Mouse (Mus musculus): ENCODE data around the gene Prss36. TPM values are rescaled to one million over a fixed set of nuclear protein-coding genes. Genes with fewer than 3 reads are reported as not detected.

Gene Prss36
- total and polyA plus RNA-seq, 3 experiments: 8.2 to 24.8 (median 9.4) TPM

DNA sequence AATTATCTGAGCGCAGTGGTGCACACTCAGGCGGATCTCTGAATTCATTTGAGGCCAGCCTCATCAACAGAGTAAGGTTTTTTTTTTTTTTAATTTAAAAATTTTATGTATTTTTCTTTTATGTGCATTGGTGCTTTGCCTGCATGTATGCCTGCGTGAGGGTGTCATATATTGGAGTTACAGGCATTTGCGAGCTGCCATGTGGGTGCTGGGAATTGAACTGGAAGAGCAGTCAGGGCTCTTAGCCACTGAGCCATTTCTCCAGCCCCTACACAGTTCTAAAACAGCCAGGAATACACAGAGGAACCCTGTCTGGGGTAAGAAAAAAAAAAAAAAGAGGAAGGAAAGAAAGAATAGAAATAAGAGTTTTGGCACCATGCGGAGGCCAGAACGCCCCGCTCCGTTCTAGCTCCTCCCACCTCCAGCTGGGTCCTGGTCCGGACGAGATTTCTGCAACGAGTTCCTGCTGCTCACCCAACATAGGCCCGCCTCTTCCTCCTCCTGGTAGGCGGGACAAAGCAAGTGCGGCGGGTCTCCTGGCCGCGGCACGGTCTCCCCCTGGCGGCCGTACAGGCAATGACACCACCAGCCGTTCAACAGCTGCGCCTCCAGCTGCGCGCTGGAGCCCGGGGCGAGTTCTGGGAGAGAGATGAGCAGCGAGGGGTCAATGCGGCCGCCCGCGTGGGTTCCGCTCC is 11.3 kb downstream of the Prss36 start:
- DNase-seq: peak; percentile 97

DNA sequence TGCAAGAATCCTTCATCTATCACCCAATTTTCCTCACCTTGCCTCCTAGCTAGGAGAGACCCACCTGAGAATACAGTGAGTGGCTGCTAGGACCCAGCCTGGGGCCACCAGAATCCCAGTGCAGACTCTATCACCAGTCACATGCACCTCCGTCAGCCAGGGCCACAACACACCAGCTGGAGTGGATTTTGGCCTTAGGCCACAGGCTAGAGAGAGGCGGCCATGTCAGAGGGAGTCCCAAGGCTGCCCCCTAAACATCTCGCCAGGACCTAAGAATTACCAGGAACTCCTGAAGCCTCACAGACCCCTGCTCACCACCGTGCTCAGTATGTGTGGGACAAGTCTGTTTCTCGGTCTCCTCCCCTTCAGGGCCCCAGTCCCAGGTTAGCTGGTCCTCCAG is 12.4 kb downstream of the Prss36 start:
- DNase-seq: no peak

DNA sequence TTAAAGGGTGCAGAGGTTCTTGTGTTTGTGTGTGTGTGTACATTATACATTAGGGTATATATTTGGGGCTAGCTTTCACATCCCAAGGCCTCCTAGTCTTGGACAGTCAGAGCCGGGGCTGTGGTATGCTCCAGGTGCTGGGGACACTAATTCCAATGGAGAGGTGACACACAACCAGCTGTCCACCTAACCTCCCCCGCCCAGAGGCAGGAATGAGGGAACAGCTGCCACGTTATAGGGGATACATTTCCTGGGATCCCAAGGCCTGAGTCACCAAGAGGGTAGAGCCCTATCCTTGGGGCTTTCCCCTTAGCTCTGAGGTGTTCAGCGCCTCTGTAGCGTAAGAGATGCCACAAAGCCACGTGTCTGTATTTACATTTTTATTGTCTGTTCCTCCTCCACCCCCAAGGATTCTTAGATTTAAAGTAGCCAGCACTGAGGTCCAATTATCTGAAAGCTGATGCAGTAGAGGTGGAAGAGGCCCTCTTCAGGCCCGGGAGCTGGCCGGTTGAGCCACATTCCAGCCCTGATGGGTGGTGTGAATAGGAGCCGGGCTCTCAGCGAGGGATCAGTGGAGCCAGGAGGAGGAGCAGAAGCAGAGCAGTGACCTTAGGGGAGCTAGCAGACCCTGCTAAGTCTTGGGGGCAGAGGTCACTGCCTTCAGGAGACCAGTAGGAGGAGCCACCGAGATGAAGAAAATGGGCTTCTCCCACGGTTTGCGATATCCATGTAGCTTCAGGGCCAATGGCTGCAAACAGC is 14.1 kb downstream of the Prss36 start:
- no peak for DNase-seq

DNA sequence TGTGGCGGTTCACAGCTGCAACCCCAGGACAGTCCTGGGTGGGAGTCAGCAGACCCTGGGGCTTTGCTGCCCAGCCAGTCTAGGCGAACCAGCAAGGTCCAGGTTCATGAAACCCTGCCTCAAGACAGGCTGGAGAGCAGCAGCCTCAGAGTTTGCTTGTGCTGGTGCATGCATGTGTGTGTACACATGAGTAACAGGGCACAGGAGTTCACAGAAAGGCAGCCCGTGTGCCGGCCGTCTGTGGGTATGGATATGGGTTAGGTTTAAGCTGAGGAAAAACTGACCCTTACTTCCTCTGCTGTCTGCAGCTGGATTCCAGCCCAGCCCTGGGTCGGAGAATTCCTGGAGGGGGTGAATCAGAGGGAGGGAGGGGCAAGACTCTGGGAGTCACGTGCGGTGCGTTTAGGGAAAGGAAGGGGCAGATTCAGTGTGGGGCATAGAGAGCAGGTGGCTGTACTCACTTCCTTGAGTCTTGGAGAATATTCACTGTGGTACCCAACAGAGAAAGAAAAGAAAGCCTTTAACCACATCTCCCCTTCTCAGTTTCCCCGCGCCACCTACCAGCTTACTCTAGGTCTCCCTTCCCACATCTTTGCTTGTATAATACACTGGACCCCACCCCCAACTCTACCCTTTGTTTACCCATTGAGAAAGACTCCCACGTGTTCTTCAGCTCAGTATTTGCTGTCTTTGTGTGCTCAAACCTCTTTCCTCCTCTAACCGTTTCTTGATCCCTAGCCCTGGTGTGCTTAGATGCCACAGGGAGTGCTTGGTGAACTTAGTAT is 15.0 kb downstream of the Prss36 start:
- DNase-seq: peak; percentile 68

DNA sequence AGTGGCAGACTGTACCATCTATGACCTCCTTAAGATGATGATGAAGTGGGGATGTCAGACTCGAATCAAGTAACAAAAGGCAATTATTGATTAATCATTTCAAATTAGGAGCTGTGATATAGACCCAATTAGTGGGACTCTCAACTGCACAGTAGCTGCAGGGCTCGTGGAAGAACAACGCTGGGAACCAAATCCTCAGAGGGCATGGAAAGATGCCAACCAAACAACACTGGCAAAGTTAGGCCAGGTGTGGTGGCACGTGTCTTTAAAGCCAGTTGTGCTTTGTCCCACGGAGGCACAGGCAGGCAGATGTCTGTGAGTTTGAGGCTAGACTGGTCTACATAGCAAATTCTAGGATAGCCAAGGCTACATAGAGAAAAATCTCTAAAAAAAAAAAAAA is 15.9 kb downstream of the Prss36 start:
- DNase-seq: no peak

DNA sequence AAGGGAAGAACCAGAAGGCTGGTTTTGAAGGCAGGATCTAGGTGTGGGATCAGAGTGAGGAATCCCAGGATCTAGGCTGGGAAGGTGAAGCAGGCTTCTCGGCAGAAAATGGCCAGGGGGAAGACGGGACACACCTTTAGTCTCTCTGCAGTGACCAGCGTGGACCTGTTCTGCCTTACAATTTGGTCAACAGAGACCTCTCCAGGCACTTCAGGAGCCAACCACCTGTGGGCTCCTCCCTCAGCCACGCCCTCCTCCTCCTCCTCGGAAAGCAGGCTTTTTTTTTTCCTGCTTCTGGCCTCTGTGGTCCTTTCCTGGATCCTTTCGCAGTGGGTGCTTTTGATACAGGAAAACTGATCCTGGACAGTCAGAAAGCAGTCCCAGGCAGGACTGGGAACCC is 16.6 kb downstream of the Prss36 start, which contains the start of gene Prss8:
Prss8 (minus strand) TSS at position 182 of the 400 bp plus-strand sequence.
- no peak for DNase-seq

DNA sequence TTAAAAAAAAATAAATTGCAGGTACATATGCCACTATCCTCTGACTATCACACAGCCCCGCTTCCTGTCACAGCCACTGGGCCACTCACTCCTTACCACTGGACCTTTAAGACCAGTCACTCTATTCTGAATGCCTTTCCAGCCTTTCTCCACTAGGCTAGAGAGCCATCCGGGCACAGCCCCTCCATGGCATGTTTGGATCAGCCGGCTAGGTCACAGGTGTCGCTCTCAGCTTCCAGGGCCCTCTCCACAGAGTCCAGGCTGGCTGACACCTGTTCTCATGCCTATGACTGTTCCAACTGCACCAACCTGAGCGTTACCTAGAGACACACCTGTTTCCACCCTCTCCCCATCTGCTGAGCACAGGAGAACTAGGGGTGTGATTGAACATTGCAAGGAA is 17.9 kb downstream of the Prss36 start:
- no peak for DNase-seq

DNA sequence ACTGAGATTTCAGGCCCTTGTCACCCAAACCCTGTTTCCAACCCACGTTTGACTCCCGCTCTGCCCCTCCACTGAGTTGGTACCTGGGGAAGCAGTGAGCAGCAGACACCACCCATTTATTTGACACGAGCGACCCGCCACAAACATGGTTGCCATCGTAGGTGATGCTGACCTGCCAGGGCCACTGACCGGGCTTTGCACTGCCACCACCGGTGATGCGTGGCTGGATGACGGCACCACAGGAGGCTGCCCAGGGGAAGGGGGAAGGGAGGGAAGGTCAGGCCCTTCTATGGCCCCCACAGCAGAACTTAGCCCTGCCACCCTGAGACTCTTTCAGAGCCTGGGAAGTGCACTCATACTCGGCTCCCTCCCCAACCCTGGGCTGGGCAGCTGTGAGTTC is 18.8 kb downstream of the Prss36 start:
- DNase-seq: no peak

DNA sequence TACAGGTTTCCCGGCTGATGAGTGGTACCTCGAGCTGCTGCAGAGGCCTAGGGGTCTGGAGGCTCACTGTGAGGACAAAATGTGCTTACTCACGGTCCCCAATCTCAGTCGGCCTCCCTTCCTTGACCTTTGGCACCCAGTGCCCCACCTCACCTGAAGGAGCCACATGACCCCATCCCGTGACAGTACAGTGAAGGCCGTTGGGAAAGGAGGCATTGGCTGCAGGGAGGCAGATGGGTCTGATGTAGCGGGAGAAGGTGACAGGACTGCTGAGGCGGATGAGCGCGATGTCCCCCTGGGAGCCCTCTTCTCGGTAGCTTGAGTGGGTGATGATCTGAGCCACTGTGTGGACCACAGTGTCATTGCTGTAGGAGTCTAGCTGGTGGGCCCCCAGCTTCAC is 19.7 kb downstream of the Prss36 start:
- DNase-seq: no peak

DNA sequence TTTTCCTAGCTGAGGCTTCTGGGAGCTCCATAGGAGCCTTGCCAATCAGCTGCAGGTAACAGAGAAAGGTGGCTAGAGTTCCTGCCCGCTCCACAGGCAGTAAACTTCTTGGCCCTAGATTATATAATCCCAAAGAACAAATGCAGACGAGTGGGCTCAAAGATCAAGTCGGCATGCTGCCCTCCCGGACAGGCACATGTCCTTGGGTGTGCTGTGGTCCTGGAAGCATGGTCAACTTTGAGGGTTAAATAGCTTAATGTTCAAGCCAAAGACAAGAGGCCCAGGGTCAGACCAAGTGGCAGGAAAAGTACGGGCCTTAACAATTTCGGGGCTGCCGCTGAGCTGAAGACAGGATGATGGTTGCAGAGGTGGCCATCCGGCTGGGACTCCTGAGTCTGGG is 20.5 kb downstream of the Prss36 start:
- no peak for DNase-seq

DNA sequence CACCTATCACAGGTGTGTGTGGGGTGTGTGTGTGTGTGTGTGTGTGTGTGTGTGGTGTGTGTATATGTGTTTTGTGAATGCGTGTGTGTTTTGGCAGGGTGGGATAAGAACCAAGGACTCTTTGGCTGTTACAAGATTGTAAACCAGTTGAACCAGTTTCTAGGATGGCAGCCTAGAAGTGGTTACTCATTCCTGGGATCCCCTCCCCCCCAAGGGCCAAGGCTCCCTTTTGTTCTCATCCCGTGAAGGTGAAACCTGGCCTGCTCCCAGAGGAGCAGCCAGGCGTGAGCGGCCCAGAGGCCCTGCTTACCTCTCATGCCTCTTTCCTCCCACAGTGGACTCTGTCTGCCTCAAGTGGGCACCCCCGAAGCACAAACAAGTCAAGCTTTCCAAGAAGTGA is 21.3 kb downstream of the Prss36 start:
- no peak for DNase-seq

DNA sequence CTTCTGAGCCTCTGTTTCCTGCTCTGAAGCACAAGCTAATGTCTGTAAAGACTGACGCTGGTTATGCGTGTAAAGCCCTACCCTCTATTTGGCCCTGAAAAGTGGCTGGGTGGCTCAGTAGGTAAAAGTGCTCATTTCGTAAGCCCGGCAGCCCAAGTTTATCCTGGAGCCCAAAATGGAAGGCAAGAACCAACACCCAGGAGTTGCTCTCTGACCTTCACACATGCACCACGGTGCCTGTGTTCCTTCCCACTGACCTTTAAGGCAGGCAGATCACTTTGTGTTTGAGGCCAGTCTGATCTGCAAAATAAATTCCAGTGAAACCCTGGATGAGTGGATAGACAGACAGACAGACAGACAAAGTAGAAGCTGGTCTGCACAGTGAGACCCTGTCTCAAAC is 22.8 kb downstream of the Prss36 start:
- DNase-seq: no peak

DNA sequence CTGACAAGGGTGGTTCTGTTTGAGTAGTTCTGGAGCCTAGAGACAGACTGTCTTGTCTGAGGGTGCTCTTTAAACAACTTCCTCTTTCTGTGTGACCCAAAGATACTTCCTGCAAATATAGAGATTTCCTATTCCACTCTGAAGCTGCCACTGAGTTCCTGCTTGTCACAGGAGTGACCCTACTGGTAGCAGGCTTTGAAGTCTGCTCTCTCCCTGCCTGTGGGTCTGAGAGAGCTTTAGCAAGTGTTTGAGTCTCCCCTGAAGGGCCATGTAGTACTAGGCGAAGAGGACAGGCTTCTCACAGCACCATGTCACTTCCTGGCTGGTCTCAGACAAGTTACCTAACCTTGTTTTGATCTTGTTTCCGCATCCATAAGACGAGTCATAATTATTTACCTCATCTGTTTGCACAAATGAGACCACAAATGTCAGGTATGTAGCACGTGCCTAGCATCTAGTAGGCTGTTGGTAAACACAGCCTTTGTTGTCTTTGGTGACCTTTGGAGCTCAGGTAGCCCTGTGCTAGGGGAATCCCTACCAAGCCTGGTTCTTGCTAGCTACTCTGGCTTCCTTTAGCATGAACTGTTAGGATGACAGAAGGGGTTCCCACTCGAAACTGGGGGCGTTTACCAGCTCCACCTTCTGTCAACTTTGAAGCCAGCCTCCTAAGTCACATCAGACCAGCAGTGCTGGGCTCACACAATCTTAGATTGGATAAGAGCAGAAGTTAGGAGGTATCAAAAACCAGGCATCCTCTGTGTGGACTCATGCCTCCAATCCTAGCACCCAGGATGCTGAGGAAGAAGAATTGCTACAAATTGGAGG is 23.9 kb downstream of the Prss36 start:
- DNase-seq: no peak

DNA sequence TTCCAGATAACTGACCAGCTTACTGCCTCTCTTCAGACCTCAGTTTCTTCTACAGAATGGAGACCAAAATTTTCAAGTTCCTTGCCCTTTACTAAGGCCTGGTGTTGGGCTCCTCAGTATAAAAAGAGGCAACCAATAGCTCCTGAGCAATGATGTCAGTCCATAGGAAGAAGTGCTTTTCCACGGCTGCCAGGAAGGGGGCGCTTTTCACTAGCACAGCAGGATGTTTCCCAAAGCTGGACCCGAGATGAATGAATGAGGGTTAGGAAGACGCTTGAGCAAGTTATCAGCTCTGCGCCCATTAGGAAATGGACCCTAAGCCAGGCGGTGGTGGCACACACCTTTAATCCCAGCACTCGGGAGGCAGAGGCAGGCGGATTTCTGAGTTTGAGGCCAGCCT is 25.0 kb downstream of the Prss36 start:
- DNase-seq: no peak

DNA sequence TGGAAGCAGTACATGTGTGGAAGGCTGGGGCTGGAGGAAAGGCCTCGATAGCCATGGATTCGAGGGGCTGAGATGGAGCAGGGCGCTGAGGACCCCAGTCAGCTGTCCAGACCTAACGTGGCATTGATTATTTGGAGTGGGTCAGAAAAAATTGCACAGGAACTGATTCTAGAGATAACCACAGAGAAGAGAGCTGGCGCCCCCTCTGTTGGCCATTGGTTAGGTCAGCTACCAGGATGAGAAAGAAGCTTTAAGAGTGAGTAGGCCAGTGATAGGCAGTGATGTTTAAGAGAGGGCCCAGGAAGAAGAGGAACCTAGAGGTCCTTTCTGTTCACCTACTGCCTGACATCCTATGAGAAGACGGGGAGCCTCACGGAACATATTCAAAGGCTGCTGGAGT is 27.2 kb downstream of the Prss36 start:
- DNase-seq: no peak

DNA sequence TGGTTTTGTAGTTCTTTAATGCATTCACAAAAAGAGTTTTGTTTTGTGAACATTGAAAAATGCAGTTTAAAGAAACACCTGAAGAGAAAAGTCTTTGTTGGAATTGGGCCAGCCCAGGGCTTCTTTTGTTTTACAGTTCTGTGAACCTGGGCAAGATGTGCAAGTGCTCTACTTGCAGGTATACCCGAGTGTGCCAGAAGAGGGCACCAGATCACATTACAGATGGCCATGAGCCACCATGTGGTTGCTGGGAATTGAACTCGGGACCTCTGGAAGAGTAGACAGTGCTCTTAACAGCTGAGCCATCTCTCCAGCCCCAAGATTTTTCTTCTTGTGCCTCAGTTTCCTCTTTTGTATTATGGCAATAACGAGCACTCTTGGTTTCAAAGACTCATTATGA is 28.3 kb downstream of the Prss36 start:
- no peak for DNase-seq

DNA sequence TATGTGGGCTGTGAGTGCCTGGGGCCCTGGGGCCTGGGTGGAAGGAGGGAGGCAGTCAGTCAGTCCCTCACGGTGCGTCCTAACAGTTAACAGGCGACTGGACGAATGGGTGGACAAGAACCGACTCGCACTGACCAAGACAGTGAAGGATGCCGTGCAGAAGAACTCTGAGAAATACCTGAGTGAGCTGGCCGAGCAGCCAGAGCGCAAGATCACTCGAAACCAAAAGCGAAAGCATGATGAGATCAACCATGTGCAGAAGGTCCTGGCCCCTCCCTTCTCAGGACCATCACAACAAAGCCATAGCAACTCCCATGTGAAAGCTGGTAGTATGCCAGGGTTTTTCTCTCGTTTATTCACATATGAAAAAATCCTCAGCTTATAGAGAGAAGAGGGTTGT is 31.2 kb downstream of the Prss36 start:
- no peak for DNase-seq

DNA sequence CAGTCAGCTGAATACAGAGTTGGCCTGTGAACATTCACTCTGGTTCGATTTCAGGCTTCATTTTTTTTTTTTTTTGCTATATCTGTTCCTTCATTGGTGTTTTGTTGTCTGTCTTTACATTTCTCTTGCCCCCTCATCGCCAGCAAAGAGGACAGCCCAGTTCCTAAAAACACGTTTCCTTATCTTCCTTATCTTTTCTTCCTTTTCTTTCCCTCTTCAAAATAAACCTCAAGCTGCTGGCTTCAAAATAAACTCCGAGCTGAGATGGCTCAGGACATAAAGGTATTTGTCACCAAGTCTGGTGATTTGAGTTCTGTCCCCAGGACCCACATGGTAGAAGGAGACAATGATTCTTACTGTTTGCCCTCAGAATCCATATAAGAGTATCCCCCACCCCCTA is 33.6 kb downstream of the Prss36 start:
- DNase-seq: no peak

DNA sequence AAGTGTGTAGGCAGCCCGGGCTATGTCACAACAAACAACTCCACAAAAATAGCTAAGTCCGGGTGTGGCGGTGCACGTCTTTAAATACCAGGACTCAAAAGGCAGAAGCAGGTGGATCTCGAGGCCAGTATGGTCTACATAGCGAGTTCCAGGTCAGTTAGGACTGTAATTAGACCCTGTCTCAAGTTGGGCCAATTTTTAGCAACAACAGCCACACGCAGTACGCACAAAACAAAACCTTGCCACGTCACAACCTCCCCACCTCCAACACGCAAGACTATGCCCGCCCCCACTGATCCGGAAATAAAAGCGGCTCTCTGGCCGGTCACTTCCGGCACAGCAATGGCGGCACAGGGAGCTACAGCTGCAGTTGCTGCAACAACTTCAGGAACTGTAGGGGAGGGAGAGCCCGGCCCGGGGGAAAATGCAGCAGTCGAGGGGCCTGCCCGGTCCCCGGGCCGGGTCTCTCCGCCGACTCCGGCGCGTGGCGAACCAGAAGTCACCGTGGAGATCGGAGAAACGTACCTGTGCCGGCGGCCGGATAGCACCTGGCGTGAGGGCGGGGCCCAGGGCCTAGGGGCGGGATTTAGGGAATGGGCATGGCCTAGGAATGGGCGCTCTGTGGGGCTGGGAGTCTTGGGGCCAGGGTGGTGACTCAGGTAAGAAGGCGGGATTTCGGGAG is 34.2 kb downstream of the Prss36 start, which contains the start of gene Kat8:
Kat8 (plus strand) TSS at position 327 of the 682 bp plus-strand sequence.
- peak; percentile 93 for DNase-seq

DNA sequence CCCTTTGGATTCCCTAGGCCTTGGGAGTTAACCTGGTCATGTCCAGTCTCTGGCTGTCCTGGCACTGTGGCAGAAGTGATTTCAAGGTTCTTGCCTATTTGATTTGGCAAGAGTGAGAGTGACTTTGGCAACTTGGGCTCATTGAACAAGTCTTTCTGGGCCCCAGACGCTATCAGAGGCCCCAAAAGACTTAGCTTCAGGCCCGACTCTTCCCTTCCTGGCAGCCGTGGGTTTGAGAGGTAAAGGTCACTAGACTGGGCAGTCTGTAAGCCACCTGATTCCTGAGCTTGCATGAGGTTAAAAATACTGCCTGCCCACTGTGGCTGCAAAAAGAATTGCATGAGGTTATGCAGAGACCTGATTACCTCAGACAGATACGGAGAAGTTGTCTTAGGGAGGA is 37.9 kb downstream of the Prss36 start:
- no peak for DNase-seq

DNA sequence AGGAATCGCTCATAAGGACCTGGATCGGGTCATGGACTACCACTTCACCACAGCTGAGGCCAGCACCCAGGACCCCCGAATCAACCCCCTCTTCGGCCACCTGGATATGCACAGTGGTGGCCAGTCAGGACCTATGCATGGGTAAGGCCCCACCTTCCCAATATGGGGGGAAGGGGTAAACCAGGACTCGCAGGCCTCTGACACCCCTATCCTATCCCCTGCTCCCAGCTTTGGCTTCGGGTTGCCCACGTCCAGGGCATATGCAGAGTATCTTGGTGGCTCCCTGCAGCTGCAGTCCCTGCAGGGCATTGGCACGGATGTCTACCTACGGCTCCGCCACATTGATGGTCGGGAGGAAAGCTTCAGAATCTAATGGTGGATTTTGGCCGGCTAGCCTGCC is 38.6 kb downstream of the Prss36 start:
- DNase-seq: no peak

Measured in adrenal gland, adult 2 months (tissue).